Mouse (Mus musculus): ENCODE data around the gene Rhbdl2. TPM values are rescaled to one million over a fixed set of nuclear protein-coding genes. Genes with fewer than 3 reads are reported as not detected.

Rhbdl2 gene
- polyA plus RNA-seq, 1 experiment: 6.2 TPM

DNA sequence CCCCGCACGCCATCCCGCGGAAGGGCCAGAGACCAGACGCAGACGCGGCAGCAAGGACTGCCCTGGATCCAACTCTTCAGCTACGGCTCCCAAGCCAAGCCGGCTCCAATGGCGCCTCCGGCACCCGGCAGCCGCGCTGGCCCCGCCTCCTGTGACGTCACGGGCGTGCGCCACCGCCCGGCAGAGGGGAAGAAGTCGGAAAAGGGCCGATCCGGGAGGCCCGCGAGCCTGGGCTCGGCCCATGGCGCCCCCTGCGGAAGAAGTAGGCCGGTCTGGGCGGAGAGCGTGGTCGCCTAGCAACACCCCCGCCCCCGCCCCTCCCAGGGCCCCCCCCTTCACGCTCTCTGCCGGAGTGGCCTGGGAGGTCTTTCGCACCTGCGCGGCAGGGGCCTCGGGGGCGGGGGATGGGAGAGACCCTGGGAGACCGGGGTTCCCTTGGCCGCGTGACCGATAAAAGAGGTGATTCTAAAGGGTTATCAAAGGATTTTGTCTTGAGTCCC is 37.5 kb upstream of the Rhbdl2 start, which contains the start of gene Akirin1:
Gene Akirin1, minus strand, starts transcription at position 194 of the 500 bp plus-strand sequence.
- H3K4me3 ChIP-seq (ENCODE audit: low read depth, low read length): peak within 1 kb of the TSS; percentile 84
- H3K36me3 ChIP-seq (ENCODE audit: control insufficient read depth, insufficient read depth, low read length): no peaks in the 10 kb centered on the region; the same call in 1 of the 2 replicates
- WGBS: under 1% methylated on average over 45 of the region's 46 CpGs
- H3K4me1 ChIP-seq (ENCODE audit: control insufficient read depth, insufficient read depth, insufficient read length, low read length): peaks cover 2% of the 10 kb centered on the region; the same call in 1 of the 2 replicates
- peak within 1 kb of the TSS; percentile 77 for H3K27ac ChIP-seq (ENCODE audit: insufficient read depth, low read depth, low read length)
- H3K27me3 ChIP-seq (ENCODE audit: control insufficient read depth, insufficient read depth, low read length): no peaks in the 10 kb centered on the region
- TF ChIP-seq POLR2A (IDR thresholded peaks at IDR 0.05; ENCODE audit: low read depth, low read length) (peak; percentile 63), CTCF (IDR thresholded peaks at IDR 0.05; ENCODE audit: extremely low read depth, insufficient read length, insufficient replicate concordance, low read depth, low read length) (0 out of 2 replicates have a peak, but pooled peaks have one; percentile 6)

DNA sequence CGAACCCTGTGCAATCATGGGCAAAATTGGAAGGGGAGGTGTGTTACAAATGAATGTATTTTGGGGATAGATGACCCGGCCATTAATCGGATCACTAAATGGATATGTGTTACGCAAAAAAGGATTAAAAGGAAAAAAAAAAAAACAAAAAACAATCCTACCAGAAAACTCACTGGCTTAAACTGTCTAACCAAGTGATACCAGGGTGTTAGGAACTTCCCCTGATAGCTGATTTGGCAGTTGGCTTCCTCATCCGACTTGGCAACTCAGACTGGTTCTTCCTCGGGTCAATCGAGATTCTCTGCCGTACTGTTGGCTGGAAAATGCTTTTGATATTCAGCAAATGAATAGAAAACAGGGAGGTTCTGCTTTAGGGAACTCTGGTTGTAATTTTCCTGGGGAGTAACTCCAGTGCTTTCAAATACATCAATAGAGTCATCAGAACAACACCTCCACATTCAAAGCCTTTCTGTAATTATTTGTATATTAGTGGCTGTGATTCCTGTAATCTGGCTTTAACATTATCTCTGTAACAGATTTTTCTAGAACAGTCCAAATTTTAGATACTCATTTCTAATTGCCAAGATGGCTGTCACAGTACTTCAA is 36.9 kb upstream of the Rhbdl2 start:
- peak overlapping the region; percentile 67; the same call in 1 of the 2 replicates for H3K4me3 ChIP-seq (ENCODE audit: low read depth, low read length)
- TF ChIP-seq POLR2A (IDR thresholded peaks at IDR 0.05; ENCODE audit: low read depth, low read length): no peak
- TF ChIP-seq CTCF (IDR thresholded peaks at IDR 0.05; ENCODE audit: extremely low read depth, insufficient read length, insufficient replicate concordance, low read depth, low read length): no peak
- peaks cover 2% of the 10 kb centered on the region; the same call in 1 of the 2 replicates for H3K4me1 ChIP-seq (ENCODE audit: control insufficient read depth, insufficient read depth, insufficient read length, low read length)
- WGBS: 1% methylated on average over 8 of the region's 8 CpGs
- H3K27me3 ChIP-seq (ENCODE audit: control insufficient read depth, insufficient read depth, low read length): no peaks in the 10 kb centered on the region
- no peak overlapping the region for H3K27ac ChIP-seq (ENCODE audit: insufficient read depth, low read depth, low read length)
- H3K36me3 ChIP-seq (ENCODE audit: control insufficient read depth, insufficient read depth, low read length): no peaks in the 10 kb centered on the region

- H3K36me3 ChIP-seq (ENCODE audit: control insufficient read depth, insufficient read depth, low read length): no peaks in the 10 kb centered on the region
- TF ChIP-seq POLR2A (IDR thresholded peaks at IDR 0.05; ENCODE audit: low read depth, low read length): no peak
- peak; percentile 58; the same call in 1 of the 2 replicates for TF ChIP-seq CTCF (IDR thresholded peaks at IDR 0.05; ENCODE audit: extremely low read depth, insufficient read length, insufficient replicate concordance, low read depth, low read length)
- H3K4me3 ChIP-seq (ENCODE audit: low read depth, low read length): no peak overlapping the region
- 48% methylated on average over 4 of the region's 4 CpGs for WGBS
- H3K27me3 ChIP-seq (ENCODE audit: control insufficient read depth, insufficient read depth, low read length): no peaks in the 10 kb centered on the region
- no peak overlapping the region for H3K27ac ChIP-seq (ENCODE audit: insufficient read depth, low read depth, low read length)
- no peaks in the 10 kb centered on the region for H3K4me1 ChIP-seq (ENCODE audit: control insufficient read depth, insufficient read depth, insufficient read length, low read length)
Observed at GRCm38 (mm10) chr4:123758306-123758705, 29.4 kb upstream of the Rhbdl2 start.

DNA sequence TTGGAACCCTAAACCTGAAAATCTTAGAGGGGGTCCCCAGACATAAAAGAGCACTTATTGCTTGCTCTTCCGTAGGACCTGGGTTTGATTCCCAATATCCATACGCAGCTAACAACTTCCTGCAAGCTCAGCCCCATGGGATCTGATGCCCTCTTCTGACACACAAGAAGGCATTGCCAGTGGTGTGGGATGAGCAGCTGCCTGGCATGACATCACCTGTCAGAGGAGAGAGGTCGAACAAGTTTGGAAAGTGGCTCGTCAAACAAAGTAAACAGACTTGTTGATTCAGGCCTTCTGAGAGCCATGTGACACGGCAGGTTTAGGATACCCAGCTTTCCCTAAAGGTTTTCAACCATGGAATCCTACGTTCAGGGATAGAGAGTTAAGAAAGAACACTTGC is 22.6 kb upstream of the Rhbdl2 start:
- Histone ChIP-seq H3K4me3 (ENCODE audit: low read depth, low read length) (no peak overlapping the region), H3K36me3 (ENCODE audit: control insufficient read depth, insufficient read depth, low read length) (no peaks in the 10 kb centered on the region), H3K4me1 (ENCODE audit: control insufficient read depth, insufficient read depth, insufficient read length, low read length) (peaks cover 7% of the 10 kb centered on the region; the same call in 1 of the 2 replicates), H3K27ac (ENCODE audit: insufficient read depth, low read depth, low read length) (no peak overlapping the region), H3K27me3 (ENCODE audit: control insufficient read depth, insufficient read depth, low read length) (no peaks in the 10 kb centered on the region)
- TF ChIP-seq POLR2A (IDR thresholded peaks at IDR 0.05; ENCODE audit: low read depth, low read length) (no peak), CTCF (IDR thresholded peaks at IDR 0.05; ENCODE audit: extremely low read depth, insufficient read length, insufficient replicate concordance, low read depth, low read length) (no peak)
- WGBS: 49% methylated on average over 6 of the region's 6 CpGs

GRCm38 (mm10) chr4:123767807-123768206 is 19.9 kb upstream of the Rhbdl2 start:
- Histone ChIP-seq H3K36me3 (ENCODE audit: control insufficient read depth, insufficient read depth, low read length) (no peaks in the 10 kb centered on the region), H3K4me3 (ENCODE audit: low read depth, low read length) (no peak overlapping the region), H3K4me1 (ENCODE audit: control insufficient read depth, insufficient read depth, insufficient read length, low read length) (peaks cover 7% of the 10 kb centered on the region; the same call in 1 of the 2 replicates), H3K27me3 (ENCODE audit: control insufficient read depth, insufficient read depth, low read length) (no peaks in the 10 kb centered on the region), H3K27ac (ENCODE audit: insufficient read depth, low read depth, low read length) (peak overlapping the region; percentile 87)
- 26% methylated on average over 3 of the region's 3 CpGs for WGBS
- TF ChIP-seq POLR2A (IDR thresholded peaks at IDR 0.05; ENCODE audit: low read depth, low read length) (no peak), CTCF (IDR thresholded peaks at IDR 0.05; ENCODE audit: extremely low read depth, insufficient read length, insufficient replicate concordance, low read depth, low read length) (no peak)

GRCm38 (mm10) chr4:123768234-123768633 is 19.4 kb upstream of the Rhbdl2 start:
- no peaks in the 10 kb centered on the region for H3K27me3 ChIP-seq (ENCODE audit: control insufficient read depth, insufficient read depth, low read length)
- peaks cover 7% of the 10 kb centered on the region; the same call in 1 of the 2 replicates for H3K4me1 ChIP-seq (ENCODE audit: control insufficient read depth, insufficient read depth, insufficient read length, low read length)
- H3K27ac ChIP-seq (ENCODE audit: insufficient read depth, low read depth, low read length): peak overlapping the region; percentile 48
- no peak overlapping the region for H3K4me3 ChIP-seq (ENCODE audit: low read depth, low read length)
- WGBS: 73% methylated on average over 4 of the region's 4 CpGs
- no peaks in the 10 kb centered on the region for H3K36me3 ChIP-seq (ENCODE audit: control insufficient read depth, insufficient read depth, low read length)
- TF ChIP-seq POLR2A (IDR thresholded peaks at IDR 0.05; ENCODE audit: low read depth, low read length): no peak
- TF ChIP-seq CTCF (IDR thresholded peaks at IDR 0.05; ENCODE audit: extremely low read depth, insufficient read length, insufficient replicate concordance, low read depth, low read length): no peak

DNA sequence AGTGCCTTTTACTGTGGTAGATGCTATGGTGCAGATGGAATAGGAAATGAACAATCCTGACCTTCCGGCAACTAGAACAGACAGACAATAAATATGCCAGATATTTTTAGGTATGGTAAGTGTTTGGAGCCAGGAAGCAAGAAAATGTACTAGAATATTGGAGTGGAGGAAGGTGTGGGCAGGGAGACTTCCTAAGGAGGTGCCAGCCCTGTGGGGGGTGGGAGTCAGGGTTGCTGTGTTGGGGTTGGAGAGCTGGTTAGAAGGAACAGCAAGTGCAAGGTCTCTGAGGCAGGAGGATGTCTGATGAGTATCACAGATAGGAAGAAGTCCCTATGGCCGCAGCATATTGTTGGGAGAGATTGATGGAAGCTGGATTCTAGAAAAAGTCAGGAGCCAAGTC is 5.0 kb downstream of the Rhbdl2 start:
- Histone ChIP-seq H3K36me3 (ENCODE audit: control insufficient read depth, insufficient read depth, low read length) (no peaks in the 10 kb centered on the region), H3K27me3 (ENCODE audit: control insufficient read depth, insufficient read depth, low read length) (no peaks in the 10 kb centered on the region), H3K27ac (ENCODE audit: insufficient read depth, low read depth, low read length) (no peak overlapping the region), H3K4me3 (ENCODE audit: low read depth, low read length) (no peak overlapping the region), H3K4me1 (ENCODE audit: control insufficient read depth, insufficient read depth, insufficient read length, low read length) (no peaks in the 10 kb centered on the region; the same call in 1 of the 2 replicates)
- TF ChIP-seq POLR2A (IDR thresholded peaks at IDR 0.05; ENCODE audit: low read depth, low read length): no peak
- no peak for TF ChIP-seq CTCF (IDR thresholded peaks at IDR 0.05; ENCODE audit: extremely low read depth, insufficient read length, insufficient replicate concordance, low read depth, low read length)
- 80% methylated on average over 2 of the region's 2 CpGs for WGBS

All from small intestine, adult 2 months (tissue).